Mouse (Mus musculus): ENCODE measurements around the gene Cfap74. TPM values are rescaled to one million over a fixed set of nuclear protein-coding genes. Genes with fewer than 3 reads are reported as not detected.
"Not testable (repeated sequence)": the region's sequence is repeated elsewhere in the genome, so short reads cannot be mapped to it uniquely, and the experiment has no call there.

Gene Cfap74
- polyA plus RNA-seq, 1 experiment from 2014 or later: 6.3 TPM

- Histone ChIP-seq H3K4me3 (ENCODE audit: low read depth, low read length) (no peak overlapping the region), H3K9ac (ENCODE audit: low read length) (no peak overlapping the region), H3K9me3 (ENCODE audit: control insufficient read depth, low read length) (no peaks in the 10 kb centered on the region), H3K36me3 (ENCODE audit: control insufficient read depth, insufficient read depth, low read length) (no peaks in the 10 kb centered on the region), H3K27ac (ENCODE audit: low read depth, low read length) (no peak overlapping the region), H3K4me2 (no peak overlapping the region), H3K27me3 (ENCODE audit: control insufficient read depth, insufficient read depth, low read length) (no peaks in the 10 kb centered on the region), H3K4me1 (ENCODE audit: control insufficient read depth, insufficient read depth, low read length) (no peaks in the 10 kb centered on the region)
- WGBS: 84% methylated on average over 16 of the region's 16 CpGs
- ATAC-seq (ENCODE audit: low FRiP score): no peak
- DNase-seq (ENCODE audit: low spot score, missing footprints): peak; percentile 62
Measured at GRCm38 (mm10) chr4:155470263-155470953, 61.4 kb downstream of the Cfap74 start.

DNA sequence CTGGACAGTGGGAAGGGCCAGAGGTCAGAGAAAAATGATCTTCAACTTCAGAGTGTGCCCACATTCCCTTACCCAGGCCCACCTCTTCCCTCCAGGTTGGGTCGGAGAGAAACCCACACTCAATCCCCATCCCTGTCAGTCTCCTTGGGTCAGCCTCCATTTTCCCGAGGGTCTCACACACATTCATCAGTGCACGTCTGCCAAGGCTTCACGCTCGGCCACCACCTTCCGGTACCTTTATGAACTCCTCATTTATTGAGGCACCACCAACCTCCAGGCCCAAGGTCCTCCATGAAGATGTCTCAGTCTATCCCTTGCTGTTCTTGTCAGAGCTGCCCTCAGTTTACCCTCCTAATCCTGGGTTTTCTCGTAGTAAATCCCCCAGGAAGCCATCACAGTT is 62.0 kb downstream of the Cfap74 start:
- Histone ChIP-seq H3K27me3 (ENCODE audit: control insufficient read depth, insufficient read depth, low read length) (no peaks in the 10 kb centered on the region), H3K4me2 (no peak overlapping the region), H3K4me1 (ENCODE audit: control insufficient read depth, insufficient read depth, low read length) (no peaks in the 10 kb centered on the region), H3K9ac (ENCODE audit: low read length) (no peak overlapping the region), H3K4me3 (ENCODE audit: low read depth, low read length) (no peak overlapping the region), H3K27ac (ENCODE audit: low read depth, low read length) (no peak overlapping the region), H3K9me3 (ENCODE audit: control insufficient read depth, low read length) (no peaks in the 10 kb centered on the region), H3K36me3 (ENCODE audit: control insufficient read depth, insufficient read depth, low read length) (no peaks in the 10 kb centered on the region)
- WGBS: 80% methylated on average over 7 of the region's 7 CpGs
- DNase-seq (ENCODE audit: low spot score, missing footprints) (no peak), ATAC-seq (ENCODE audit: low FRiP score) (no peak)

- DNase-seq (ENCODE audit: low spot score, missing footprints): peak; percentile 31
- 87% methylated on average over 7 of the region's 7 CpGs for WGBS
- Histone ChIP-seq H3K4me1 (ENCODE audit: control insufficient read depth, insufficient read depth, low read length) (no peaks in the 10 kb centered on the region), H3K27ac (ENCODE audit: low read depth, low read length) (no peak overlapping the region), H3K36me3 (ENCODE audit: control insufficient read depth, insufficient read depth, low read length) (no peaks in the 10 kb centered on the region), H3K4me2 (no peak overlapping the region), H3K9me3 (ENCODE audit: control insufficient read depth, low read length) (no peaks in the 10 kb centered on the region), H3K9ac (ENCODE audit: low read length) (no peak overlapping the region), H3K27me3 (ENCODE audit: control insufficient read depth, insufficient read depth, low read length) (no peaks in the 10 kb centered on the region), H3K4me3 (ENCODE audit: low read depth, low read length) (no peak overlapping the region)
- ATAC-seq (ENCODE audit: low FRiP score): no peak
Measured at GRCm38 (mm10) chr4:155471406-155471805, 62.4 kb downstream of the Cfap74 start.

- no peak for ATAC-seq (ENCODE audit: low FRiP score)
- H3K9me3 ChIP-seq (ENCODE audit: control insufficient read depth, low read length): no peaks in the 10 kb centered on the region
- H3K4me2 ChIP-seq: no peak overlapping the region
- peak; percentile 72 for DNase-seq (ENCODE audit: low spot score, missing footprints)
- no peaks in the 10 kb centered on the region for H3K4me1 ChIP-seq (ENCODE audit: control insufficient read depth, insufficient read depth, low read length)
- no peaks in the 10 kb centered on the region for H3K36me3 ChIP-seq (ENCODE audit: control insufficient read depth, insufficient read depth, low read length)
- H3K9ac ChIP-seq (ENCODE audit: low read length): no peak overlapping the region
- H3K27me3 ChIP-seq (ENCODE audit: control insufficient read depth, insufficient read depth, low read length): no peaks in the 10 kb centered on the region
- no peak overlapping the region for H3K27ac ChIP-seq (ENCODE audit: low read depth, low read length)
- H3K4me3 ChIP-seq (ENCODE audit: low read depth, low read length): no peak overlapping the region
- 69% methylated on average over 3 of the region's 3 CpGs for WGBS
Measured at GRCm38 (mm10) chr4:155472716-155473290, 63.8 kb downstream of the Cfap74 start.

- DNase-seq (ENCODE audit: low spot score, missing footprints) (peak; percentile 12), ATAC-seq (ENCODE audit: low FRiP score) (no peak)
- 68% methylated on average over 5 of the region's 5 CpGs for WGBS
- Histone ChIP-seq H3K27ac (ENCODE audit: low read depth, low read length) (no peak overlapping the region), H3K4me3 (ENCODE audit: low read depth, low read length) (no peak overlapping the region), H3K9ac (ENCODE audit: low read length) (no peak overlapping the region), H3K9me3 (ENCODE audit: control insufficient read depth, low read length) (no peaks in the 10 kb centered on the region), H3K27me3 (ENCODE audit: control insufficient read depth, insufficient read depth, low read length) (no peaks in the 10 kb centered on the region), H3K4me1 (ENCODE audit: control insufficient read depth, insufficient read depth, low read length) (no peaks in the 10 kb centered on the region), H3K36me3 (ENCODE audit: control insufficient read depth, insufficient read depth, low read length) (no peaks in the 10 kb centered on the region), H3K4me2 (no peak overlapping the region)
Measured at GRCm38 (mm10) chr4:155473319-155473718, 64.3 kb downstream of the Cfap74 start.

- H3K4me3 ChIP-seq (ENCODE audit: low read depth, low read length); H3K27ac ChIP-seq (ENCODE audit: low read depth, low read length); H3K27me3 ChIP-seq (ENCODE audit: control insufficient read depth, insufficient read depth, low read length); H3K4me2 ChIP-seq; H3K9ac ChIP-seq (ENCODE audit: low read length); ATAC-seq (ENCODE audit: low FRiP score); H3K4me1 ChIP-seq (ENCODE audit: control insufficient read depth, insufficient read depth, low read length); H3K36me3 ChIP-seq (ENCODE audit: control insufficient read depth, insufficient read depth, low read length); H3K9me3 ChIP-seq (ENCODE audit: control insufficient read depth, low read length): not testable (repeated sequence)
- peak; percentile 23 for DNase-seq (ENCODE audit: low spot score, missing footprints)
- WGBS: 62% methylated on average over 2 of the region's 2 CpGs
Measured at GRCm38 (mm10) chr4:155473796-155474195, 64.8 kb downstream of the Cfap74 start.

DNA sequence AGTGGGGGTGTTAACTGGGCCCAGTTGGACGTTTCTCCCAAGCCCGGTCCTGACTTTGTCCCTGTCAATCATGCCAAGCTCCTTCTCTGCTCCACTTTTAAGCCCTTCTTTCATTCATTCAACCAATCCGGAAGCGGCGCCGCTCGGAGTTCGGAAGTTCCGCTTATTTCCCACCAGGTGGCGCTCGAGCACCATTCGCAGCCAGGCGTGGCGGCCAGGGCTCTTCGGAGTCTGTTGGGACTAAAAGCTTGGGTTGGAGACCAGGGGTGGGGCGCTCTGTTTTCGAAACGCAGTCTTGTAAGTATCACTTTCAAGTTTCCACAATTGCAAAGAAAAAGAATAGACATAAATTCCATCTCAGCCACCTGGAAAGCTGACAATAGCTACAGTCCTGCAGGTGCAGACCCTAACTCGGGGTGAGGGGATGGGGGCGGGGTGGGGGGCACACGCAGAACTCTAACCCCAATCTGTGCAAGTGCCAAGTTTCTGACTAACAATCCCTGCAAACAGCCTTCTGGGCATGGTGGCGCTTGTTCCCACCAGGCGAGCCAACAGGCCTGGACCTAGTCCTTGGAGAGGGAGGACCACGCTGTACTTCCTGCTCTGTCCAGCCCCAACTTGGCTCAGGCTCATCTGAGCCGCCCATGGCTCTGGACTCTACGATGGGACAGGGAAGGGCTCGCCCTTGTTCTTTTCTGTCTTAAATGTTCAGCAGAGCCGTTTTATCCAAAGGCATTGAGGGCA is 72.6 kb downstream of the Cfap74 start:
- H3K4me1 ChIP-seq (ENCODE audit: control insufficient read depth, insufficient read depth, low read length): no peaks in the 10 kb centered on the region
- peak overlapping the region; percentile 19; the same call in 1 of the 2 replicates for H3K4me2 ChIP-seq
- H3K4me3 ChIP-seq (ENCODE audit: low read depth, low read length): no peak overlapping the region
- H3K27me3 ChIP-seq (ENCODE audit: control insufficient read depth, insufficient read depth, low read length): no peaks in the 10 kb centered on the region
- H3K9me3 ChIP-seq (ENCODE audit: control insufficient read depth, low read length): no peaks in the 10 kb centered on the region
- ATAC-seq (ENCODE audit: low FRiP score) (peak; percentile 74), DNase-seq (ENCODE audit: low spot score, missing footprints) (peak; percentile 98)
- no peaks in the 10 kb centered on the region for H3K36me3 ChIP-seq (ENCODE audit: control insufficient read depth, insufficient read depth, low read length)
- H3K27ac ChIP-seq (ENCODE audit: low read depth, low read length): no peak overlapping the region
- WGBS: 26% methylated on average over 28 of the region's 28 CpGs
- peak overlapping the region; percentile 18; the same call in 1 of the 2 replicates for H3K9ac ChIP-seq (ENCODE audit: low read length)

GRCm38 (mm10) chr4:155482125-155482480 is 73.1 kb downstream of the Cfap74 start:
- H3K36me3 ChIP-seq (ENCODE audit: control insufficient read depth, insufficient read depth, low read length): no peaks in the 10 kb centered on the region
- H3K9me3 ChIP-seq (ENCODE audit: control insufficient read depth, low read length): no peaks in the 10 kb centered on the region
- H3K4me3 ChIP-seq (ENCODE audit: low read depth, low read length): no peak overlapping the region
- no peaks in the 10 kb centered on the region; the same call in 1 of the 2 replicates for H3K27me3 ChIP-seq (ENCODE audit: control insufficient read depth, insufficient read depth, low read length)
- H3K27ac ChIP-seq (ENCODE audit: low read depth, low read length): no peak overlapping the region
- ATAC-seq (ENCODE audit: low FRiP score) (no peak), DNase-seq (ENCODE audit: low spot score, missing footprints) (peak; percentile 73)
- WGBS: 96% methylated on average over 6 of the region's 6 CpGs
- H3K4me1 ChIP-seq (ENCODE audit: control insufficient read depth, insufficient read depth, low read length): no peaks in the 10 kb centered on the region
- H3K4me2 ChIP-seq: no peak overlapping the region
- no peak overlapping the region for H3K9ac ChIP-seq (ENCODE audit: low read length)

Measured in midbrain, embryonic 11.5 days (tissue).